Comparison of ENCODE assay signal across 1 mouse cellular context in the genomic region with DNA sequence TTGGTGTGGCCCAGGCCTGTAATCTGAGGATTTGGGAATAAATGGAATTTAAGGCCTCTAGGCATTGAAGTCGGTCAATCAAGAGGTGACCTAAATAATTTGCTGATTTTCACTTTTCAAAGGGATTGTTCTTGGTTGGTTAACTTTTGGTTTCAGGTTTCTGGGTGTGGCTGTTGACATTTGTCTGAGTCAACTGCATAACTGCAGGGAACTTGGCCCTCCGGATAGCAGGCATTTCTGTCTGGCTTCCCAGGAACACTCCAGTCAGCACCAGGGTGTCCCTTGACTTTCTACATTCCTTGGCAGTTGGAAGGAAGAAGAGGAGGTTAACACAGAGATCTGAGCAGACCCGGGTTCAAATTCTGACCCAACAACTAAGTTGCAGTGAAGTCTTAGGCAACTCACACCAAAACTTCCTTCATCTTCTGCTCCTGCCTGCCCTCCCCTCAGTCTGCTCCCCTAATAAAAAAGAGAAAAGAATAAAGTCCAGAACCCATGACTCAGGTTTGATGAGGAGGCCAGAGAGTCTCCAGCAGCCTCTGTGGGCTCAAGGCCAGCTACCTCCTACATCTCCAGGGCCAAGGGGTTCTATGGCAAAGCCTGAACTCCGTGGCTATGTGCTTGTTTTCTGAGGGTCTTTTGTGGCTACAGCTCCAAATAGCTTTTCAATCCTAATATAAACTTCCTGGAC.
TF ChIP-seq lines count a peak whose summit lies in the region.

No protein-coding gene starts in this region.

TF ChIP-seq in MEL, 35 proteins besides CTCF, POLR2A, EP300 and RAD21:
- no peak for TF ChIP-seq ELF1 (IDR thresholded peaks at IDR 0.05; ENCODE audit: low read depth, low read length)
- TF ChIP-seq TBP (IDR thresholded peaks at IDR 0.05; ENCODE audit: low read depth, low read length): 0 out of 2 replicates have a peak, but pooled peaks have one; percentile 20
TF ChIP-seq in MEL: peak in this region for 1.
